Mouse (Mus musculus) MEL (cell line): ENCODE data around the gene Ap3d1. TPM values are rescaled to one million over a fixed set of nuclear protein-coding genes. Genes with fewer than 3 reads are reported as not detected.

Source experiments
- DNase-seq: peaks from one replicate; pipeline ENCODE4 v3.0.0; 2011; ENCODE audit warnings: low read depth, low spot score
- H3K27ac ChIP-seq: 2 replicates; pipeline ENCODE4 v1.5.1; 2012; ENCODE audit warnings: low read depth, mild to moderate bottlenecking, control low read depth, low read length, moderate library complexity; ENCODE audit not compliant: control insufficient read depth
- H3K27me3 ChIP-seq, 2 experiments: fragments of 150-350 bp in 1 of 2; sonication (generic) in 1 of 2; 2 replicates each; pipeline ENCODE4 v1.6.1; 2012; ENCODE audit warnings: low read length in 2 of 2, mild to moderate bottlenecking in 2 of 2, improper control_type of control experiment in 1 of 2, moderate library complexity in 1 of 2; ENCODE audit not compliant: insufficient read depth in 2 of 2, control insufficient read depth in 1 of 2
- H3K36me3 ChIP-seq, 2 experiments: 2 replicates each; pipeline ENCODE4 v1.6.1; 2012 to 2014; ENCODE audit warnings: low read length in 2 of 2, improper control_type of control experiment in 1 of 2, inconsistent platforms in 1 of 2, mild to moderate bottlenecking in 1 of 2; ENCODE audit not compliant: insufficient read depth in 2 of 2, control insufficient read depth in 1 of 2
- H3K4me1 ChIP-seq, 2 experiments: fragments of 150-350 bp in 1 of 2; sonication (generic) in 1 of 2; 2 replicates each; pipeline ENCODE4 v1.6.1; 2012; ENCODE audit warnings: low read length in 2 of 2, improper control_type of control experiment in 1 of 2, mild to moderate bottlenecking in 1 of 2; ENCODE audit not compliant: insufficient read depth in 2 of 2, control insufficient read depth in 1 of 2
- H3K4me3 ChIP-seq, 2 experiments: fragments of 150-350 bp in 1 of 2; sonication (generic) in 1 of 2; 2 replicates each; pipeline ENCODE4 v1.5.1; 2012; ENCODE audit warnings: low read depth in 2 of 2, low read length in 2 of 2, mild to moderate bottlenecking in 2 of 2, moderate library complexity in 2 of 2, control low read depth in 1 of 2, improper control_type of control experiment in 1 of 2; ENCODE audit not compliant: control insufficient read depth in 1 of 2, insufficient read depth in 1 of 2
- H3K79me2 ChIP-seq: 2 replicates; pipeline ENCODE4 v1.6.1; 2012; ENCODE audit warnings: mild to moderate bottlenecking, low read length, moderate library complexity; ENCODE audit not compliant: control insufficient read depth, poor library complexity, insufficient read depth
- H3K9ac ChIP-seq: 2 replicates; pipeline ENCODE4 v1.6.1; 2012; ENCODE audit warnings: low read depth, mild to moderate bottlenecking, control low read depth, low read length, moderate library complexity; ENCODE audit not compliant: control insufficient read depth, poor library complexity, severe bottlenecking
- H3K9me3 ChIP-seq: fragments of 150-350 bp; sonication (generic); replicated peaks from 2 replicates; pipeline ENCODE4 v1.6.1; 2012; ENCODE audit warnings: mild to moderate bottlenecking, low read length, improper control_type of control experiment, moderate library complexity; ENCODE audit not compliant: insufficient read depth
- CHD2 ChIP-seq: IDR thresholded peaks from 2 replicates; pipeline ENCODE4 v1.6.1; 2011; ENCODE audit warnings: low read length, improper control_type of control experiment
- CTCF ChIP-seq, 3 experiments: IDR thresholded peaks in 2 of 3; conservative IDR thresholded peaks in 1 of 3; 2 replicates each; pipeline ENCODE4 v1.5.1; 2011 to 2012; ENCODE audit warnings: low read length in 3 of 3, low read depth in 2 of 3, mild to moderate bottlenecking in 2 of 3, improper control_type of control experiment in 1 of 3, inconsistent platforms in 1 of 3, mixed read lengths in 1 of 3, moderate library complexity in 1 of 3; ENCODE audit not compliant: control insufficient read depth in 1 of 3, insufficient read depth in 1 of 3, poor library complexity in 1 of 3, severe bottlenecking in 1 of 3
- ELF1 ChIP-seq: IDR thresholded peaks from 2 replicates; pipeline ENCODE4 v1.6.1; 2014; ENCODE audit warnings: low read depth, mild to moderate bottlenecking, inconsistent platforms, low read length, improper control_type of control experiment, moderate library complexity
- EP300 ChIP-seq, 2 experiments: IDR thresholded peaks; 2 replicates each; pipeline ENCODE4 v1.6.1; 2011; ENCODE audit warnings: improper control_type of control experiment in 2 of 2, low read length in 2 of 2, low read depth in 1 of 2, mild to moderate bottlenecking in 1 of 2
- ETS1 ChIP-seq: IDR thresholded peaks from 2 replicates; pipeline ENCODE4 v1.6.1; 2012; ENCODE audit warnings: low read depth, mild to moderate bottlenecking, inconsistent platforms, low read length, improper control_type of control experiment, moderate library complexity
- GABPA ChIP-seq: IDR thresholded peaks from 2 replicates; pipeline ENCODE4 v1.6.1; 2012; ENCODE audit warnings: low read depth, mild to moderate bottlenecking, inconsistent platforms, low read length, improper control_type of control experiment, moderate library complexity
- HCFC1 ChIP-seq: IDR thresholded peaks from 2 replicates; pipeline ENCODE4 v1.6.1; 2012; ENCODE audit warnings: low read depth, mild to moderate bottlenecking, inconsistent platforms, low read length, improper control_type of control experiment, moderate library complexity
- JUND ChIP-seq: IDR thresholded peaks from 2 replicates; pipeline ENCODE4 v1.6.1; 2011; ENCODE audit warnings: low read depth, mild to moderate bottlenecking, improper control_type of control experiment, low read length
- KAT2A ChIP-seq: conservative IDR thresholded peaks from 2 replicates; pipeline ENCODE4 v1.6.1; 2012; ENCODE audit warnings: low read depth, low read length, improper control_type of control experiment, inconsistent platforms
- MEF2A ChIP-seq: IDR thresholded peaks from 2 replicates; pipeline ENCODE4 v1.6.1; 2014; ENCODE audit warnings: low read depth, mild to moderate bottlenecking, inconsistent platforms, low read length, improper control_type of control experiment; ENCODE audit not compliant: poor library complexity, insufficient replicate concordance, severe bottlenecking; ENCODE audit errors: extremely low read depth
- POLR2A ChIP-seq, 2 experiments: IDR thresholded peaks; 2 replicates each; pipeline ENCODE4 v1.6.1; 2011 to 2012; ENCODE audit warnings: low read length in 2 of 2, mild to moderate bottlenecking in 2 of 2, control low read depth in 1 of 2, improper control_type of control experiment in 1 of 2, low read depth in 1 of 2, moderate library complexity in 1 of 2; ENCODE audit not compliant: control insufficient read depth in 1 of 2, insufficient read depth in 1 of 2, poor library complexity in 1 of 2
- POLR2AphosphoS2 ChIP-seq: IDR thresholded peaks from 2 replicates; pipeline ENCODE4 v1.6.1; 2011; ENCODE audit warnings: low read length, improper control_type of control experiment
- RCOR1 ChIP-seq: IDR thresholded peaks from 2 replicates; pipeline ENCODE4 v1.6.1; 2012; ENCODE audit warnings: low read depth, mild to moderate bottlenecking, inconsistent platforms, low read length, improper control_type of control experiment
- SMC3 ChIP-seq: IDR thresholded peaks from 2 replicates; pipeline ENCODE4 v1.6.1; 2011; ENCODE audit warnings: low read depth, low read length, improper control_type of control experiment
- TAL1 ChIP-seq: IDR thresholded peaks from 2 replicates; pipeline ENCODE4 v1.6.1; 2012; ENCODE audit warnings: mild to moderate bottlenecking, inconsistent platforms, low read length, moderate library complexity, mixed read lengths
- TBP ChIP-seq: IDR thresholded peaks from 2 replicates; pipeline ENCODE4 v1.8.0; 2011; ENCODE audit warnings: low read depth, low read length, improper control_type of control experiment
- TCF12 ChIP-seq: IDR thresholded peaks from 2 replicates; pipeline ENCODE4 v1.6.1; 2014; ENCODE audit warnings: low read depth, mild to moderate bottlenecking, inconsistent platforms, low read length, improper control_type of control experiment, moderate library complexity
- USF1 ChIP-seq: IDR thresholded peaks from 2 replicates; pipeline ENCODE4 v1.6.1; 2014; ENCODE audit warnings: low read depth, mild to moderate bottlenecking, inconsistent platforms, low read length, improper control_type of control experiment, moderate library complexity
- ZC3H11A ChIP-seq: IDR thresholded peaks from 2 replicates; pipeline ENCODE4 v1.6.1; 2012; ENCODE audit warnings: low read depth, mild to moderate bottlenecking, inconsistent platforms, low read length, improper control_type of control experiment
- ZMIZ1 ChIP-seq: IDR thresholded peaks from 2 replicates; pipeline ENCODE4 v1.6.1; 2012; ENCODE audit warnings: low read depth, mild to moderate bottlenecking, inconsistent platforms, low read length, improper control_type of control experiment, moderate library complexity
- polyA plus RNA-seq, 2 experiments: library from polyadenylated mRNA; stranded (reverse) in 1 of 2; unstranded in 1 of 2; fragments of >175 nt in 1 of 2; fragments of >200 nt in 1 of 2; gene quantifications; 2 replicates each; pipeline versions ENCODE4 v1.2.1 to v1.2.4; 2012; ENCODE audit warnings: low replicate concordance in 2 of 2, low read depth in 1 of 2; ENCODE audit not compliant: insufficient read length in 2 of 2, insufficient read depth in 1 of 2, missing spikeins in 1 of 2
- total RNA-seq: library from RNA; depleted of rRNA; stranded (reverse); fragments of 300-350 nt; gene quantifications from 2 replicates; pipeline ENCODE4 v1.2.3, GENCODE M21; 2012

Ap3d1 gene
- total and polyA plus RNA-seq, 3 experiments: 32.7 to 260 (median 54.5) TPM

GRCm38 (mm10) chr10:80742180-80742978, at the start of gene Ap3d1 (continued):
- TF ChIP-seq HCFC1 (peak; percentile 83), ZC3H11A (no peak), TCF12 (peak; percentile 32; the same call in 1 of the 2 replicates), POLR2AphosphoS2 (peak; percentile 68; the same call in 1 of the 2 replicates), ELF1 (peak; percentile 92)

GRCm38 (mm10) chr10:80791476-80792174, 49.6 kb upstream of the Ap3d1 start:
- Histone ChIP-seq H3K9ac (no peak overlapping the region), H3K4me1 (peaks cover 0 to 2% of the 10 kb centered on the region in 2 experiments; a peak in 2 of 4 replicates), H3K27ac (no peak overlapping the region), H3K79me2 (peaks cover 4% of the 10 kb centered on the region), H3K9me3 (no peaks in the 10 kb centered on the region), H3K27me3 (no peaks in the 10 kb centered on the region), H3K36me3 (peaks cover 3 to 13% of the 10 kb centered on the region in 2 experiments; a peak in 3 of 4 replicates), H3K4me3 (no peak overlapping the region)
- no peak for TF ChIP-seq ELF1
- TF ChIP-seq USF1: no peak
- no peak for TF ChIP-seq GABPA
- no peak for TF ChIP-seq CTCF (IDR thresholded peaks at IDR 0.05 in 2 of 3, conservative IDR thresholded peaks at IDR 0.05 in 1 of 3; ENCODE audit: control insufficient read depth in 1 of 3, insufficient read depth in 1 of 3, low read depth in 2 of 3, low read length in 3 of 3, poor library complexity in 1 of 3, severe bottlenecking in 1 of 3)
- no peak for TF ChIP-seq RCOR1
- no peak for TF ChIP-seq CHD2
- no peak for TF ChIP-seq EP300 (IDR thresholded peaks at IDR 0.05; ENCODE audit: low read depth in 1 of 2, low read length in 2 of 2)
- TF ChIP-seq POLR2A (IDR thresholded peaks at IDR 0.05; ENCODE audit: control insufficient read depth in 1 of 2, insufficient read depth in 1 of 2, low read depth in 1 of 2, low read length in 2 of 2, poor library complexity in 1 of 2): no peak
- TF ChIP-seq KAT2A: no peak
- TF ChIP-seq HCFC1: no peak
- no peak for TF ChIP-seq SMC3
- TF ChIP-seq ZMIZ1: no peak
- TF ChIP-seq TCF12: no peak
- DNase-seq: no peak

GRCm38 (mm10) chr10:80790761-80791404, 48.8 kb upstream of the Ap3d1 start:
- no peaks in the 10 kb centered on the region for H3K9me3 ChIP-seq
- H3K9ac ChIP-seq: no peak overlapping the region
- H3K79me2 ChIP-seq: no peaks in the 10 kb centered on the region
- no peak for DNase-seq
- H3K36me3 ChIP-seq: peaks cover 0 to 13% of the 10 kb centered on the region in 2 experiments; a peak in 2 of 4 replicates
- no peaks in the 10 kb centered on the region for H3K4me1 ChIP-seq
- no peak for TF ChIP-seq MEF2A
- no peak for TF ChIP-seq TAL1
- TF ChIP-seq TBP: no peak
- TF ChIP-seq TCF12: no peak
- no peak for TF ChIP-seq USF1
- TF ChIP-seq EP300 (IDR thresholded peaks at IDR 0.05; ENCODE audit: low read depth in 1 of 2, low read length in 2 of 2): no peak
- TF ChIP-seq JUND: no peak
- TF ChIP-seq ETS1: no peak
- no peak for TF ChIP-seq ZMIZ1
- no peak overlapping the region for H3K4me3 ChIP-seq
- H3K27ac ChIP-seq: no peak overlapping the region
- no peaks in the 10 kb centered on the region for H3K27me3 ChIP-seq
